Mouse (Mus musculus) E14TG2a.4 (cell line): Measurements from ENCODE around the gene Dll3.
A peak's percentile ranks its signal among the peaks of the same experiment; 100 is the strongest.

ENCODE experiments used
- H3K27me3 ChIP-seq: 2 replicates; pipeline ENCODE4 v1.6.1; 2014; ENCODE audit warnings: low read length, control low read depth; ENCODE audit not compliant: insufficient read depth
- H3K36me3 ChIP-seq: 2 replicates; pipeline ENCODE4 v1.6.1; 2014; ENCODE audit warnings: low read length, control low read depth; ENCODE audit not compliant: insufficient read depth
- H3K4me1 ChIP-seq: replicated peaks from 2 replicates; pipeline ENCODE4 v1.6.1; 2014; ENCODE audit warnings: low read depth, low read length, control low read depth
- H3K4me3 ChIP-seq: replicated peaks from 2 replicates; pipeline ENCODE4 v1.5.1; 2014; ENCODE audit warnings: mild to moderate bottlenecking, low read length
- H3K9me3 ChIP-seq: 2 replicates; pipeline ENCODE4 v1.6.1; 2014; ENCODE audit warnings: low read length, control low read depth
- CTCF ChIP-seq: conservative IDR thresholded peaks from 2 replicates; pipeline ENCODE4 v1.5.1; 2014; ENCODE audit warnings: low read length
- NANOG ChIP-seq: IDR thresholded peaks from 2 replicates; pipeline ENCODE4 v1.6.1; 2014; ENCODE audit warnings: borderline replicate concordance, low read length, mixed read lengths
- POU5F1 ChIP-seq: IDR thresholded peaks from 2 replicates; pipeline ENCODE4 v1.6.1; 2014; ENCODE audit warnings: low read length, borderline replicate concordance

Dll3 gene

DNA sequence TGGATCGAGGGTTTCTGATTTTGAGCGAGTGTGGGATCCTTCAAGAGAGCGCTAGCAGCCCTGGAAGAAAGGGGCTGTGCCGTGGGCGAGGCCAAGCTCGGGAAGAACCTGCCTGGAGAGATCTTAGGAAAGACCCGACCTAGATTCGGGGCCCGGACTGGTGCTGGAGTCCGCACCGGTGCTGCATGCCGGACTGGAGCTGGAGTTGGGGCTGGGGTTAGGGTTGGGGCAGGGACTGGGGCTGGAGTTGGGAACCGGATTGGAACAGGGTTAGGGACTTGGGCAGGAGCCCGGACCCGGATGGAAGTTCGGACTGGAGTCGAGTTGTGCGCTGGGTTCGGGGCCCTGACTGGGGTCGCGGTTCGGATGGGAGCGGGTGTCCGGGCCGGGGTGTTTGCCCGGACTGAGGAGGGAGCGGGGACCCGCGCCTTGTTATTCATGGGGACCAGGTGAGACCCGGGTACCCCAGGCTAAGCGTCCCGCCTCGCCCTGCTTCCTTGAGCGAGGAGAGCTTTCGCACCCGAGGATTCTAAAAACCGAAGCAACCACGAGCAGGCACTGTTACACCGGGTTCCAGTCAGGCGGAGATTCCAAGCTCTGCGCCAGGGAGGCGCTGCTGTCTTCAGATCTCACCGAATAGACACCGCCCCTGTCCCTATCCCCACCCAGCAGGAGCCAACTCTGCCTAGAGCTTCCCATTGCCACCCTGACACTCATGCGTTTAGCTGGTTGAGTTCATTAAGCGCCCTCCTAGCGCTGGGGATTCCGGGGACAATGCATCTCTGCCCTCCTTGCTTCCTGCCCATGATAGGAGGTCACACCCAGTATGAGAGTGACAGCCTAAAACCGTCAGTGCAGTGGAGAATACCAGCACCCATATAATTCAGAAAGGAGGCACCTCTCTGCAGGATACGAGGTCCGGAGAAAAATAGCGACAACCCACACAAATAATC is 11.1 kb downstream of the Dll3 start, which contains the start of gene Selenov:
Gene Selenov, minus strand, starts transcription at position 549 of the 953 bp plus-strand sequence.
- Histone ChIP-seq H3K4me3 (peak within 1 kb of the TSS; percentile 80), H3K9me3 (peaks cover 5% of the 10 kb centered on the region; the same call in 1 of the 2 replicates), H3K4me1 (peaks cover 46% of the 10 kb centered on the region), H3K27me3 (peaks cover 92% of the 10 kb centered on the region), H3K36me3 (no peaks in the 10 kb centered on the region)
- TF ChIP-seq CTCF (no peak), POU5F1 (no peak; the same call in 1 of the 2 replicates), NANOG (no peak)

DNA sequence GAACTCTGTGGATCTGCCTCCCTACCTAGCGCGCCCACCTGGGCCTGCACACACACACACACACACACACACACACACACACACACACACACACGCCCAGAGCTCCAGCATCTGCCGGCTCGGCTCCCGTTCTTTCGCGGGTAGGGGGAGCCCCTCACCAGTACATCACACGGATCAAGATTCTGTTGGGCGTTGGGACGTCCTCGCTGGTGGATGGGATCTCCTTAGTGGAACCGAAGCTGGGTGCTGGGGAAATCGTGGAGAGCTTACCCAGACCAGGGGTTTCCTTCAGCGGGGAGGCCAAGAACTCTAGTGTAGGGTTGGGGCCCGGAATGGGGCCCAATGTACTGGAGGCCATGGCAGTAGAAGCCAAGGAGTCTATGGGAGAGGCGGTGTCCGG is 11.9 kb downstream of the Dll3 start:
- TF ChIP-seq POU5F1 = no peak
- TF ChIP-seq NANOG = no peak
- no peak for TF ChIP-seq CTCF
- Histone ChIP-seq H3K4me1 (peaks cover 42% of the 10 kb centered on the region), H3K9me3 (peaks cover 5% of the 10 kb centered on the region; the same call in 1 of the 2 replicates), H3K36me3 (no peaks in the 10 kb centered on the region), H3K27me3 (peaks cover 88% of the 10 kb centered on the region), H3K4me3 (peak overlapping the region; percentile 80)

- Histone ChIP-seq H3K36me3 (0 out of 2 replicates have a peak, but pooled peaks cover 3% of the 10 kb centered on the region), H3K4me1 (peaks cover 25% of the 10 kb centered on the region), H3K4me3 (no peak overlapping the region), H3K27me3 (peaks cover 15% of the 10 kb centered on the region), H3K9me3 (no peaks in the 10 kb centered on the region)
- TF ChIP-seq CTCF = no peak
- TF ChIP-seq NANOG = no peak
- no peak for TF ChIP-seq POU5F1
Observed at GRCm38 (mm10) chr7:28280630-28281029, 21.4 kb downstream of the Dll3 start.

DNA sequence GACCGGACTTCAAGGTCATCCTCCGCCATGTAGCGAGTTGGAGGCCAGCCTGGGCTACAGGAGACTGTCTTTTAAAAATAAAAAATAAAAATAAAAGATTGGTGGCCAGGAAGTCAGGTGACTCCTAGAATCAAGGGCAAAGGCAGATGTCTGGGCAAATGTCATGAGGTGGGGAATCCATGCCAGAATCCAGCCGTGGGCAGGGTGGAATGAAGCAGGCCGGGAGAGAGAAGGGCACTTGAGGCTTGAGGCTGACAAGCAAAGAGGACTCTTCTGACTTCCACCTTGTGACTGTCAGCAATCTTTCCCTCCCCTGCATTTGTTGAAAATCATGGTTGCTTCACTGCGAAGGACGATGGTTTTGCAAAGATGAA is 23.8 kb downstream of the Dll3 start:
- TF ChIP-seq POU5F1 (no peak), CTCF (no peak), NANOG (no peak)
- Histone ChIP-seq H3K9me3 (no peaks in the 10 kb centered on the region), H3K36me3 (0 out of 2 replicates have a peak, but pooled peaks cover 5% of the 10 kb centered on the region), H3K4me1 (peaks cover 25% of the 10 kb centered on the region), H3K27me3 (0 out of 2 replicates have a peak, but pooled peaks cover 6% of the 10 kb centered on the region), H3K4me3 (peak overlapping the region; percentile 91)

- 0 out of 2 replicates have a peak, but pooled peaks cover 6% of the 10 kb centered on the region for H3K27me3 ChIP-seq
- TF ChIP-seq CTCF (peak; percentile 87), POU5F1 (no peak)
- no peaks in the 10 kb centered on the region for H3K9me3 ChIP-seq
- peaks cover 9% of the 10 kb centered on the region for H3K36me3 ChIP-seq
- H3K4me3 ChIP-seq = peak within 1 kb of the TSS; percentile 91
- H3K4me1 ChIP-seq = peaks cover 25% of the 10 kb centered on the region
Observed at GRCm38 (mm10) chr7:28277615-28278278, 24.3 kb downstream of the Dll3 start, which contains the start of gene Eid2b. Gene Eid2b, plus strand, starts transcription at chr7:28277739.

- no peak for TF ChIP-seq CTCF
- Histone ChIP-seq H3K4me1 (peaks cover 25% of the 10 kb centered on the region), H3K4me3 (peak overlapping the region; percentile 91; the same call in 1 of the 2 replicates), H3K9me3 (no peaks in the 10 kb centered on the region), H3K27me3 (0 out of 2 replicates have a peak, but pooled peaks cover 6% of the 10 kb centered on the region), H3K36me3 (peaks cover 15% of the 10 kb centered on the region)
Observed at GRCm38 (mm10) chr7:28277237-28277614, 24.8 kb downstream of the Dll3 start.

DNA sequence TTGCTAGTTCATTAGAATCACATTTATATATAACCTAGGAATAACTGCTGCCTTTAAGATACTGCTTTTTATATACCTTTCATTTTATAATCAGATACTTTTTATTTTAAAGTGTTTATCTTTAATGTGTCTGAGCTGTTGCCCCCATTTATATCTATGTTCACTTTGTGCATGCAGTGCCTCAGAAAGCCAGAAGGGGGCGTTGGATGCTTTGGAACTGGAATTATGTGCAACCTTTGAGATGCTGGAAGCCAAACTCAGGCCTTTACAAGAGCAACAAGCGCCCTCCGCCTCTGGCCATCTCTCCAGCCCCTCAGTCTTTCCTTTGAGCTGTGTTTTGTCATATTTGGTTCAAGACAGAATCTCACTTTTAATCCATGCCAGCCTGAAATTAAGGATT is 30.3 kb downstream of the Dll3 start:
- Histone ChIP-seq H3K4me3 (no peak overlapping the region), H3K4me1 (peaks cover 22% of the 10 kb centered on the region), H3K36me3 (peaks cover 18% of the 10 kb centered on the region), H3K27me3 (no peaks in the 10 kb centered on the region), H3K9me3 (peaks cover 6% of the 10 kb centered on the region)
- TF ChIP-seq NANOG (no peak), POU5F1 (no peak), CTCF (peak; percentile 83)

- Histone ChIP-seq H3K36me3 (peaks cover 18% of the 10 kb centered on the region), H3K4me1 (peaks cover 16% of the 10 kb centered on the region), H3K9me3 (peaks cover 6% of the 10 kb centered on the region), H3K27me3 (peaks cover 4% of the 10 kb centered on the region; the same call in 1 of the 2 replicates), H3K4me3 (peak overlapping the region; percentile 89)
- TF ChIP-seq CTCF = peak; percentile 94
- no peak for TF ChIP-seq POU5F1
Observed at GRCm38 (mm10) chr7:28269355-28269754, 32.7 kb downstream of the Dll3 start.
